Mouse (Mus musculus): ENCODE data around the gene Ccm2l. TPM values are rescaled to one million over a fixed set of nuclear protein-coding genes. Genes with fewer than 3 reads are reported as not detected.

Ccm2l gene
- total and polyA plus RNA-seq, 3 experiments, result not detected

- peaks cover 0 to 2% of the 10 kb centered on the region in 2 experiments; a peak in 1 of 4 replicates for H3K36me3 ChIP-seq (ENCODE audit: control insufficient read depth in 1 of 2, insufficient read depth in 2 of 2, low read length in 2 of 2)
- peak; percentile 41; the same call in 1 of the 2 replicates for TF ChIP-seq HCFC1 (IDR thresholded peaks at IDR 0.05; ENCODE audit: low read depth, low read length)
- no peak for TF ChIP-seq MAFK (IDR thresholded peaks at IDR 0.05; ENCODE audit: borderline replicate concordance, low read depth, low read length)
- TF ChIP-seq CHD1 (IDR thresholded peaks at IDR 0.05; ENCODE audit: low read depth, low read length), result no peak
- TF ChIP-seq POLR2A (IDR thresholded peaks at IDR 0.05; ENCODE audit: control insufficient read depth in 1 of 2, insufficient read depth in 1 of 2, low read depth in 1 of 2, low read length in 2 of 2, poor library complexity in 1 of 2), result peak in 1 of 2 experiments; percentile 34; a peak in 1 of 4 replicates
- no peak for TF ChIP-seq TCF12 (IDR thresholded peaks at IDR 0.05; ENCODE audit: low read depth, low read length)
- TF ChIP-seq ELF1 (IDR thresholded peaks at IDR 0.05; ENCODE audit: low read depth, low read length), result 0 out of 2 replicates have a peak, but pooled peaks have one; percentile 54
- H3K9me3 ChIP-seq (replicated peaks; ENCODE audit: insufficient read depth, low read length), result no peaks in the 10 kb centered on the region
- H3K27me3 ChIP-seq (ENCODE audit: control insufficient read depth in 1 of 2, insufficient read depth in 2 of 2, low read length in 2 of 2), result peaks cover 3 to 5% of the 10 kb centered on the region in 2 experiments
- no peaks in the 10 kb centered on the region for H3K79me2 ChIP-seq (ENCODE audit: control insufficient read depth, insufficient read depth, low read length, poor library complexity)
- H3K4me1 ChIP-seq (ENCODE audit: control insufficient read depth in 1 of 2, insufficient read depth in 2 of 2, low read length in 2 of 2), result peaks cover 0 to 8% of the 10 kb centered on the region in 2 experiments; a peak in 2 of 4 replicates
- H3K9ac ChIP-seq (ENCODE audit: control insufficient read depth, low read depth, low read length, poor library complexity, severe bottlenecking), result no peak overlapping the region
- no peak overlapping the region for H3K27ac ChIP-seq (ENCODE audit: control insufficient read depth, low read depth, low read length)
- peak; percentile 89 for DNase-seq (ENCODE audit: low read depth, low spot score)
- no peak overlapping the region for H3K4me3 ChIP-seq (ENCODE audit: control insufficient read depth in 1 of 2, insufficient read depth in 1 of 2, low read depth in 2 of 2, low read length in 2 of 2)
Observed at GRCm38 (mm10) chr2:153021163-153021562, 44.6 kb upstream of the Ccm2l start.

GRCm38 (mm10) chr2:153022855-153023254 lies 42.9 kb upstream of the Ccm2l start:
- no peak for TF ChIP-seq ZC3H11A (IDR thresholded peaks at IDR 0.05; ENCODE audit: low read depth, low read length)
- TF ChIP-seq NRF1 (IDR thresholded peaks at IDR 0.05; ENCODE audit: insufficient read depth, low read depth, low read length, poor library complexity, severe bottlenecking), result no peak
- no peak for TF ChIP-seq MYC (IDR thresholded peaks at IDR 0.05; ENCODE audit: low read depth, low read length)
- no peak for TF ChIP-seq POLR2AphosphoS2 (IDR thresholded peaks at IDR 0.05; ENCODE audit: low read length)
- TF ChIP-seq USF1 (IDR thresholded peaks at IDR 0.05; ENCODE audit: low read depth, low read length), result no peak
- no peak for TF ChIP-seq GATA1 (IDR thresholded peaks at IDR 0.05; ENCODE audit: low read depth, low read length)
- TF ChIP-seq MYB (IDR thresholded peaks at IDR 0.05; ENCODE audit: low read depth, low read length), result no peak
- TF ChIP-seq JUND (IDR thresholded peaks at IDR 0.05; ENCODE audit: low read depth, low read length), result no peak
- no peak for TF ChIP-seq POLR2A (IDR thresholded peaks at IDR 0.05; ENCODE audit: control insufficient read depth in 1 of 2, insufficient read depth in 1 of 2, low read depth in 1 of 2, low read length in 2 of 2, poor library complexity in 1 of 2)
- TF ChIP-seq MAFK (IDR thresholded peaks at IDR 0.05; ENCODE audit: borderline replicate concordance, low read depth, low read length), result no peak
- no peak for TF ChIP-seq ELF1 (IDR thresholded peaks at IDR 0.05; ENCODE audit: low read depth, low read length)
- no peak for TF ChIP-seq USF2 (IDR thresholded peaks at IDR 0.05; ENCODE audit: borderline replicate concordance in 1 of 2, insufficient read depth in 1 of 2, low read depth in 1 of 2, low read length in 2 of 2)
- no peak for TF ChIP-seq MAZ (IDR thresholded peaks at IDR 0.05; ENCODE audit: low read depth, low read length)
- TF ChIP-seq TBP (IDR thresholded peaks at IDR 0.05; ENCODE audit: low read depth, low read length), result no peak
- no peak for TF ChIP-seq ETS1 (IDR thresholded peaks at IDR 0.05; ENCODE audit: low read depth, low read length)
- no peak overlapping the region for H3K27ac ChIP-seq (ENCODE audit: control insufficient read depth, low read depth, low read length)
- H3K4me1 ChIP-seq (ENCODE audit: control insufficient read depth in 1 of 2, insufficient read depth in 2 of 2, low read length in 2 of 2), result peaks cover 0 to 8% of the 10 kb centered on the region in 2 experiments; a peak in 2 of 4 replicates
- peaks cover 3 to 5% of the 10 kb centered on the region in 2 experiments for H3K27me3 ChIP-seq (ENCODE audit: control insufficient read depth in 1 of 2, insufficient read depth in 2 of 2, low read length in 2 of 2)
- H3K4me3 ChIP-seq (ENCODE audit: control insufficient read depth in 1 of 2, insufficient read depth in 1 of 2, low read depth in 2 of 2, low read length in 2 of 2), result no peak overlapping the region
- peaks cover 0 to 2% of the 10 kb centered on the region in 2 experiments; a peak in 1 of 4 replicates for H3K36me3 ChIP-seq (ENCODE audit: control insufficient read depth in 1 of 2, insufficient read depth in 2 of 2, low read length in 2 of 2)
- no peak overlapping the region for H3K9ac ChIP-seq (ENCODE audit: control insufficient read depth, low read depth, low read length, poor library complexity, severe bottlenecking)
- H3K9me3 ChIP-seq (replicated peaks; ENCODE audit: insufficient read depth, low read length), result no peaks in the 10 kb centered on the region
- no peaks in the 10 kb centered on the region for H3K79me2 ChIP-seq (ENCODE audit: control insufficient read depth, insufficient read depth, low read length, poor library complexity)
- DNase-seq (ENCODE audit: low read depth, low spot score), result no peak
